Mouse (Mus musculus): ENCODE measurements around the gene Map3k5. TPM values are rescaled to one million over a fixed set of nuclear protein-coding genes. Genes with fewer than 3 reads are reported as not detected.

The Map3k5 gene
- total and polyA plus RNA-seq, 3 experiments: 0.35 to 0.97 TPM; not detected in 1

DNA sequence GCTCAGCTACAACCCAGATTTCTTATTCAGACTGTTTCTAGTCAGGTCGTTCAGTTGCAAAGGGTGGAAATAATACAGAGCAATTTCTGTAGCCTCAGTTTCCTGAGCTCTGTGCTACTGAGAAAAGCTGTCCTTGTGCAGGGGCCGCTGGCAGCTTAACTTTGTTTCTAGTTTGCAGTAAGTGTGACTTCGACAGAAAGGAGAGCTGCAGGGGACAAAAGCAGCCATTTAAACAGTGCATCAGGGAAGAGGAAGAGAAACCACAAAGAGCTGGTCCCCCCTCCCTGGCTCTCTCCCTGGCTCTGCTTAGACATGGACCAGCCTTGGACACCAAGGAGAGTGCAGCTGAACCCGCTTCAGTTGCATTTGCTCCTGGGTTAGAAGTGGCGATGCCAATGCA, 68.7 kb downstream of the Map3k5 start:
- no peak for DNase-seq (ENCODE audit: low read depth, low spot score)
- Histone ChIP-seq H3K27ac (ENCODE audit: control insufficient read depth, low read depth, low read length) (no peak overlapping the region), H3K9ac (ENCODE audit: control insufficient read depth, low read depth, low read length, poor library complexity, severe bottlenecking) (no peak overlapping the region), H3K79me2 (ENCODE audit: control insufficient read depth, insufficient read depth, low read length, poor library complexity) (no peaks in the 10 kb centered on the region), H3K9me3 (replicated peaks; ENCODE audit: insufficient read depth, low read length) (no peaks in the 10 kb centered on the region), H3K36me3 (ENCODE audit: control insufficient read depth in 1 of 2, insufficient read depth in 2 of 2, low read length in 2 of 2) (no peaks in the 10 kb centered on the region), H3K4me1 (ENCODE audit: control insufficient read depth in 1 of 2, insufficient read depth in 2 of 2, low read length in 2 of 2) (no peaks in the 10 kb centered on the region), H3K4me3 (ENCODE audit: control insufficient read depth in 1 of 2, insufficient read depth in 1 of 2, low read depth in 2 of 2, low read length in 2 of 2) (no peak overlapping the region), H3K27me3 (ENCODE audit: control insufficient read depth in 1 of 2, insufficient read depth in 2 of 2, low read length in 2 of 2) (no peaks in the 10 kb centered on the region)
- TF ChIP-seq ETS1 (IDR thresholded peaks at IDR 0.05; ENCODE audit: low read depth, low read length): no peak
- TF ChIP-seq MYB (IDR thresholded peaks at IDR 0.05; ENCODE audit: low read depth, low read length): no peak
- no peak for TF ChIP-seq GABPA (IDR thresholded peaks at IDR 0.05; ENCODE audit: low read depth, low read length)
- no peak for TF ChIP-seq SMC3 (IDR thresholded peaks at IDR 0.05; ENCODE audit: low read depth, low read length)
- no peak for TF ChIP-seq HCFC1 (IDR thresholded peaks at IDR 0.05; ENCODE audit: low read depth, low read length)
- no peak for TF ChIP-seq CHD2 (IDR thresholded peaks at IDR 0.05; ENCODE audit: low read length)
- TF ChIP-seq ZMIZ1 (IDR thresholded peaks at IDR 0.05; ENCODE audit: low read depth, low read length): no peak
- no peak for TF ChIP-seq SIN3A (IDR thresholded peaks at IDR 0.05; ENCODE audit: low read length)
- TF ChIP-seq BHLHE40 (IDR thresholded peaks at IDR 0.05; ENCODE audit: borderline replicate concordance, low read depth, low read length): no peak
- no peak for TF ChIP-seq RCOR1 (IDR thresholded peaks at IDR 0.05; ENCODE audit: low read depth, low read length)
- no peak for TF ChIP-seq E2F4 (IDR thresholded peaks at IDR 0.05; ENCODE audit: borderline replicate concordance, low read depth, low read length)
- TF ChIP-seq TCF12 (IDR thresholded peaks at IDR 0.05; ENCODE audit: low read depth, low read length): no peak
- no peak for TF ChIP-seq EP300 (IDR thresholded peaks at IDR 0.05; ENCODE audit: low read depth in 1 of 2, low read length in 2 of 2)
- TF ChIP-seq JUND (IDR thresholded peaks at IDR 0.05; ENCODE audit: low read depth, low read length): no peak
- TF ChIP-seq POLR2AphosphoS2 (IDR thresholded peaks at IDR 0.05; ENCODE audit: low read length): no peak
- TF ChIP-seq CTCF (IDR thresholded peaks at IDR 0.05 in 2 of 3, conservative IDR thresholded peaks at IDR 0.05 in 1 of 3; ENCODE audit: control insufficient read depth in 1 of 3, insufficient read depth in 1 of 3, low read depth in 2 of 3, low read length in 3 of 3, poor library complexity in 1 of 3, severe bottlenecking in 1 of 3): no peak

DNA sequence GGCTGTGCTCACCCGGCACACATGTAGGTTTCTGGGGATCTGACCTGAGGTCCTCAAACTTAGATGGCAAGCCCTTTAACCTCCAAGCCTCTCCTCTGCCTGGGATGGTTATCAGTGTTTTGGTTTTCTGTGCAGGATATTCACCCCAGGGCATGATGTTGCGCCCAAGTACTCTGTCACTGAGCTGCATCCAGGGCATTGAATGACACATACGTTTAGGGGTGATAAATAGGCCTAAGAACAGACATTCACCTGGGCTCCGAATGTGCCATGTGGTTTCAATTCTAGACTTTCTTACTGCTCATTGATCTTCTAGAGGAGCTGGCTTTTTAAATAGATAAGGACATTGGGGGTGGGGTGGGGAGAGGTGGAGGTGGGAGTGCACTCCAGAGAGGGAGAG, 70.5 kb downstream of the Map3k5 start:
- no peaks in the 10 kb centered on the region for H3K4me1 ChIP-seq (ENCODE audit: control insufficient read depth in 1 of 2, insufficient read depth in 2 of 2, low read length in 2 of 2)
- H3K36me3 ChIP-seq (ENCODE audit: control insufficient read depth in 1 of 2, insufficient read depth in 2 of 2, low read length in 2 of 2): no peaks in the 10 kb centered on the region
- H3K9me3 ChIP-seq (replicated peaks; ENCODE audit: insufficient read depth, low read length): no peaks in the 10 kb centered on the region
- no peak overlapping the region for H3K9ac ChIP-seq (ENCODE audit: control insufficient read depth, low read depth, low read length, poor library complexity, severe bottlenecking)
- no peaks in the 10 kb centered on the region for H3K27me3 ChIP-seq (ENCODE audit: control insufficient read depth in 1 of 2, insufficient read depth in 2 of 2, low read length in 2 of 2)
- H3K79me2 ChIP-seq (ENCODE audit: control insufficient read depth, insufficient read depth, low read length, poor library complexity): no peaks in the 10 kb centered on the region
- no peak for DNase-seq (ENCODE audit: low read depth, low spot score)
- no peak overlapping the region for H3K27ac ChIP-seq (ENCODE audit: control insufficient read depth, low read depth, low read length)
- TF ChIP-seq USF2 (IDR thresholded peaks at IDR 0.05; ENCODE audit: borderline replicate concordance in 1 of 2, insufficient read depth in 1 of 2, low read depth in 1 of 2, low read length in 2 of 2): no peak
- TF ChIP-seq CHD1 (IDR thresholded peaks at IDR 0.05; ENCODE audit: low read depth, low read length): no peak
- no peak for TF ChIP-seq TAL1 (IDR thresholded peaks at IDR 0.05; ENCODE audit: low read length)
- TF ChIP-seq ZMIZ1 (IDR thresholded peaks at IDR 0.05; ENCODE audit: low read depth, low read length): no peak
- TF ChIP-seq ZKSCAN1 (IDR thresholded peaks at IDR 0.05; ENCODE audit: low read depth, low read length): no peak
- TF ChIP-seq E2F4 (IDR thresholded peaks at IDR 0.05; ENCODE audit: borderline replicate concordance, low read depth, low read length): no peak
- no peak for TF ChIP-seq RAD21 (IDR thresholded peaks at IDR 0.05; ENCODE audit: low read depth, low read length)
- TF ChIP-seq SMC3 (IDR thresholded peaks at IDR 0.05; ENCODE audit: low read depth, low read length): no peak
- TF ChIP-seq MAX (IDR thresholded peaks at IDR 0.05; ENCODE audit: low read length): no peak
- TF ChIP-seq BHLHE40 (IDR thresholded peaks at IDR 0.05; ENCODE audit: borderline replicate concordance, low read depth, low read length): no peak
- no peak for TF ChIP-seq POLR2AphosphoS2 (IDR thresholded peaks at IDR 0.05; ENCODE audit: low read length)
- no peak for TF ChIP-seq RCOR1 (IDR thresholded peaks at IDR 0.05; ENCODE audit: low read depth, low read length)
- TF ChIP-seq TBP (IDR thresholded peaks at IDR 0.05; ENCODE audit: low read depth, low read length): no peak
- no peak for TF ChIP-seq ETS1 (IDR thresholded peaks at IDR 0.05; ENCODE audit: low read depth, low read length)
- TF ChIP-seq KAT2A (conservative IDR thresholded peaks at IDR 0.05; ENCODE audit: low read depth, low read length): no peak
- no peak overlapping the region for H3K4me3 ChIP-seq (ENCODE audit: control insufficient read depth in 1 of 2, insufficient read depth in 1 of 2, low read depth in 2 of 2, low read length in 2 of 2)
